Mouse (Mus musculus) stomach, embryonic 16.5 days (tissue): ENCODE measurements at regions not wholly inside any gene's neighbourhood (a gene's known extent, or its start where the extent isn't known, plus 50 kb on each side); places are given as distances from the start of the nearest gene placed in this dataset.

Experiments
- ATAC-seq: fragments of 200-750 bp; cut with Nextera tagmentation; 2 replicates; pipeline ENCODE4 v1.8.0; 2017; ENCODE audit warnings: moderate number of reproducible peaks, moderate TSS enrichment; ENCODE audit not compliant: insufficient read depth, low FRiP score
- H3K27ac ChIP-seq: fragments of 300-500 bp; sonication (generic); 2 replicates; pipeline ENCODE4 v1.5.1; 2014; ENCODE audit warnings: low read length
- H3K27me3 ChIP-seq: fragments of 300-500 bp; sonication (generic); 2 replicates; pipeline ENCODE4 v1.6.1; 2014; ENCODE audit warnings: low read length, control low read depth, mixed read lengths; ENCODE audit not compliant: control insufficient read depth, insufficient read depth
- H3K36me3 ChIP-seq: fragments of 300-500 bp; sonication (generic); 2 replicates; pipeline ENCODE4 v1.6.1; 2014; ENCODE audit warnings: low read length; ENCODE audit not compliant: control insufficient read depth, insufficient read depth
- H3K4me1 ChIP-seq: fragments of 300-500 bp; sonication (generic); 2 replicates; pipeline ENCODE4 v1.6.1; 2014; ENCODE audit warnings: low read length, control low read depth, mixed read lengths; ENCODE audit not compliant: control insufficient read depth, insufficient read depth
- H3K4me2 ChIP-seq: fragments of 300-500 bp; sonication (generic); 2 replicates; pipeline ENCODE4 v1.6.1; 2014; ENCODE audit warnings: low read depth, low read length, mixed read lengths
- H3K4me3 ChIP-seq: fragments of 300-500 bp; sonication (generic); replicated peaks from 2 replicates; pipeline ENCODE4 v1.5.1; 2014; ENCODE audit warnings: mild to moderate bottlenecking, low read length
- H3K9ac ChIP-seq: fragments of 300-500 bp; sonication (generic); 2 replicates; pipeline ENCODE4 v1.6.1; 2014; ENCODE audit warnings: low read length
- H3K9me3 ChIP-seq: fragments of 300-500 bp; sonication (generic); replicated peaks from 2 replicates; pipeline ENCODE4 v1.6.1; 2016; ENCODE audit warnings: low read length, control low read depth; ENCODE audit not compliant: control insufficient read depth
- WGBS: fragments of 180-500 bp; shearing (Covaris S2); extraction: QIAGEN DNeasy Blood & Tissue Kit; methylation state at CpG from one replicate; pipeline ENCODE4 v1.1.7; 2014; 5-methylcytosine and 5-hydroxymethylcytosine counted together

- H3K27ac ChIP-seq: no peak overlapping the region
- no peaks in the 10 kb centered on the region for H3K9me3 ChIP-seq
- H3K4me2 ChIP-seq: no peak overlapping the region
- H3K27me3 ChIP-seq: no peaks in the 10 kb centered on the region
- H3K9ac ChIP-seq: no peak overlapping the region
- H3K4me1 ChIP-seq: no peaks in the 10 kb centered on the region
- no peak overlapping the region for H3K4me3 ChIP-seq
- H3K36me3 ChIP-seq: no peaks in the 10 kb centered on the region
- 62% methylated on average over 4 of the region's 4 CpGs for WGBS
- no peak for ATAC-seq
Measured at GRCm38 (mm10) chr1:88916531-88917050, 153.6 kb upstream of the Sh3bp4 start.

DNA sequence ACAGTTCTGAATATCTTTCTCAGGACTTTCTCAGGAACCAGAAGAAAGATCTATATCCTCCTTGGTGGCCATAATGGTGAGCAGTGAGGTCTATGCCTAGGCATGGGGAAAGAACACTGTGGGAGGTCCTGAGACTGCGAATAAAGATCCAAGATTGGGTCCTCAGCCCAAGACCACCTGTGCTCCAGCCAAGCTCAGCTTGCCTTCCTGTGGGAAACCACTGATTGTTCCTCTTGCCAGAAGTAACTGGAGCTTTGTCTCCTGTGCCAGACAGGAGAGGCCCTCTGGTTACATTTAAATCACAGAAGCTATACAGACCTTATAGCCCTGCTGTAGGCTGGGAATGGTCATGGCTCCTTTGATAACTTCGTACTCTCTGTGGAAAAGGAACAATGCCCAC lies 148.8 kb upstream of the Sh3bp4 start:
- no peaks in the 10 kb centered on the region for H3K36me3 ChIP-seq
- no peak for ATAC-seq
- no peak overlapping the region for H3K4me3 ChIP-seq
- peaks cover 10% of the 10 kb centered on the region for H3K4me1 ChIP-seq
- H3K9ac ChIP-seq: no peak overlapping the region
- no peaks in the 10 kb centered on the region for H3K27me3 ChIP-seq
- no peaks in the 10 kb centered on the region for H3K9me3 ChIP-seq
- WGBS: 62% methylated on average over 2 of the region's 2 CpGs
- no peak overlapping the region for H3K4me2 ChIP-seq
- no peak overlapping the region for H3K27ac ChIP-seq

DNA sequence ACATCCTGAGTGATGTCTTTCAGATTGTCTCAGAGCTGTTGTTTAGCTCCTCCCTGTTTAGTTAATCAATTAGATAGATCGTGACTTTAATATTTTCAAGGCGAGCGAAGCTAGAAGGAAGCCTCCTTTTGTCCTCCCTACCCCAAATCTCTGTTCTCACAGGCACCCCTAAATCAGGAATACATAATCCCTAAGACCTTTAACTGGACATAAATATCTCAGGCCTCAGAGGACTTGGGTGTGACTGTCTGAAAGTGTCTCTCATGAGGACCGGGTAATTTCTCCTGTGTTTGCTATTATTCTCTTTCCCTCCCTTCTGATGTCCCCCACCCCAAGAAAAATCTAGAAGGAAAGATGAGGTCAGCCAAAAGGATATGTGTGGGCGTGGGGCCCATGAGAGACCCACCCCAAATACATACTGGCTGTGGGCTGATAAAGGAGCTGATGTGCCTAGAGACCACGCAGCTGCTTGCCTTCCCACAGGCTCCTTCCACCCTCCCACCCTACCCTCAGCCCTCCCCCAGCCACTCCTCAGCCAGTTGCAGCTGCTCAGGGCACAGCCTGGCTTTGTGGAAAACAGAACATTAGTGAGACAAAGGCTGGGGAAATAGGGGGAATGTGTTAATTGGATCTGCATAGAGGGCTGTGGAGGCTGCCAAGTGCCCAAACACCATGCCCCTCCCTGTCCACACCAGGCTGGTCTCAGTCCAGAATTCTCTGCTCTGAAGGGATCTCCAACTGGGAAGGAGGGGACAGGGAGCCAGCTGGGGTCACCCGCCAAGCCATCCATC lies 146.2 kb upstream of the Sh3bp4 start:
- Histone ChIP-seq H3K27me3 (no peaks in the 10 kb centered on the region), H3K36me3 (no peaks in the 10 kb centered on the region), H3K4me1 (peaks cover 10% of the 10 kb centered on the region), H3K4me2 (no peak overlapping the region), H3K4me3 (no peak overlapping the region), H3K9ac (no peak overlapping the region), H3K9me3 (0 out of 2 replicates have a peak, but pooled peaks cover 5% of the 10 kb centered on the region), H3K27ac (peak overlapping the region; percentile 47)
- ATAC-seq: peak; percentile 79
- 38% methylated on average over 7 of the region's 7 CpGs for WGBS

- Histone ChIP-seq H3K4me2 (no peak overlapping the region), H3K27ac (no peak overlapping the region), H3K4me1 (no peaks in the 10 kb centered on the region), H3K9ac (no peak overlapping the region), H3K27me3 (no peaks in the 10 kb centered on the region), H3K4me3 (no peak overlapping the region), H3K9me3 (no peaks in the 10 kb centered on the region), H3K36me3 (no peaks in the 10 kb centered on the region)
- WGBS: 73% methylated on average over 1 of the region's 1 CpGs
- no peak for ATAC-seq
Measured at GRCm38 (mm10) chr1:88935191-88935590, 135.0 kb upstream of the Sh3bp4 start.

GRCm38 (mm10) chr1:88935779-88936178 lies 134.4 kb upstream of the Sh3bp4 start:
- no peak for ATAC-seq
- Histone ChIP-seq H3K27me3 (no peaks in the 10 kb centered on the region), H3K4me1 (no peaks in the 10 kb centered on the region), H3K27ac (no peak overlapping the region), H3K9me3 (no peaks in the 10 kb centered on the region), H3K36me3 (no peaks in the 10 kb centered on the region), H3K9ac (no peak overlapping the region), H3K4me3 (no peak overlapping the region), H3K4me2 (no peak overlapping the region)
- 77% methylated on average over 3 of the region's 3 CpGs for WGBS

GRCm38 (mm10) chr1:88937327-88937726 lies 132.9 kb upstream of the Sh3bp4 start:
- Histone ChIP-seq H3K27me3 (no peaks in the 10 kb centered on the region), H3K4me1 (no peaks in the 10 kb centered on the region), H3K9ac (no peak overlapping the region), H3K9me3 (no peaks in the 10 kb centered on the region), H3K27ac (no peak overlapping the region), H3K4me2 (no peak overlapping the region), H3K36me3 (no peaks in the 10 kb centered on the region), H3K4me3 (no peak overlapping the region)
- ATAC-seq: peak; percentile 59; the same call in 1 of the 2 replicates
- 77% methylated on average over 1 of the region's 1 CpGs for WGBS

DNA sequence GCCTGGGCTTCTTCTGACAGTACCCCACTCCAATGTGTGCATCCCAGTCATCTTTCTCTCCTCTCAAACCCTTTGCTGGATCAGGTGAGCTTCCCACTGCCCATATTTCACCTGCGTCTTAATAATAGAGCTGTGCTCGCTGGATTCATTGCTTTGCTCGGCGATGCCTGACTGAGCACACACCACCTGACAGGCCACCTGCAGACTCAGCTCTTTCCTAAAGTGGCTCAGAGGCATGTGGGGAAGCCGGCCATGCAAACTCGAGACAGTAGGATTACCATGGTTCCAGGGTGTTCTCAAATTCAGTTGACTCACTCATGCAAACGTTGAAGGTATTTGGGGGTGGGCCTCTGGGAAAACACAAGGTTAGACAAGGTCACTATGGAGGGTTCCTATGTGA lies 131.8 kb upstream of the Sh3bp4 start:
- no peaks in the 10 kb centered on the region for H3K4me1 ChIP-seq
- H3K4me2 ChIP-seq: no peak overlapping the region
- no peak overlapping the region for H3K4me3 ChIP-seq
- H3K9me3 ChIP-seq: no peaks in the 10 kb centered on the region
- ATAC-seq: no peak
- no peak overlapping the region for H3K9ac ChIP-seq
- 65% methylated on average over 7 of the region's 7 CpGs for WGBS
- no peaks in the 10 kb centered on the region for H3K27me3 ChIP-seq
- H3K27ac ChIP-seq: no peak overlapping the region
- H3K36me3 ChIP-seq: no peaks in the 10 kb centered on the region

DNA sequence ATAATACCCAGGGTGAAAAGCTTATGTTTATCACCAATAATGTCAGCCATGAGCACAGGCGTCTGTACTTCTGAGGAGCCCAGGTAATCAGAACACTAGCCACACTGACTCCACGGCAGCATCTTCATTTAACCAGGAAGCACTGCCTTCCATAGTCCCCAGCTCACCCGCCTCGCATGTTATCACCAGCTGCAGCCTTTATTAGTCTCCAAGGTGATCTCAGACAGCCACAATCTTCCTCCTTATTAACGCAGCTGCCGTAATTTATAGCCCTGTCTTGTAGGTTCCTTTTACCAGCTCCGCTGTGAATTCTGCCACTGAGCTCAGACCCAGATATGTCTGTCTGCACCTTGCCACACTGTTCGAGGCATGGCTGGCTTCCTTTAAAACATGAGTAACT lies 127.2 kb upstream of the Sh3bp4 start:
- H3K4me1 ChIP-seq: no peaks in the 10 kb centered on the region; the same call in 1 of the 2 replicates
- H3K9me3 ChIP-seq: no peaks in the 10 kb centered on the region
- no peak overlapping the region for H3K9ac ChIP-seq
- H3K4me2 ChIP-seq: no peak overlapping the region
- H3K27me3 ChIP-seq: no peaks in the 10 kb centered on the region
- H3K36me3 ChIP-seq: no peaks in the 10 kb centered on the region
- WGBS: 52% methylated on average over 8 of the region's 8 CpGs
- no peak overlapping the region for H3K4me3 ChIP-seq
- no peak overlapping the region for H3K27ac ChIP-seq
- ATAC-seq: no peak

- no peak for ATAC-seq
- Histone ChIP-seq H3K9ac (no peak overlapping the region), H3K4me2 (no peak overlapping the region), H3K36me3 (no peaks in the 10 kb centered on the region), H3K4me3 (no peak overlapping the region), H3K27ac (peak overlapping the region; percentile 42), H3K27me3 (no peaks in the 10 kb centered on the region), H3K9me3 (0 out of 2 replicates have a peak, but pooled peaks cover 8% of the 10 kb centered on the region), H3K4me1 (no peaks in the 10 kb centered on the region; the same call in 1 of the 2 replicates)
- 86% methylated on average over 10 of the region's 10 CpGs for WGBS
Measured at GRCm38 (mm10) chr1:88945868-88946267, 124.3 kb upstream of the Sh3bp4 start.
